Mouse (Mus musculus) small intestine, adult 2 months (tissue): ENCODE data around the gene Il12a. TPM values are rescaled to one million over a fixed set of nuclear protein-coding genes. Genes with fewer than 3 reads are reported as not detected.

Experiments used
- H3K27ac ChIP-seq: fragments of 200-500 bp; 2 replicates; pipeline ENCODE4 v1.5.1; 2012; ENCODE audit warnings: low read depth, low read length, control low read depth, inconsistent platforms; ENCODE audit not compliant: insufficient read depth
- H3K27me3 ChIP-seq: fragments of 200-500 bp; 2 replicates; pipeline ENCODE4 v1.6.1; 2012; ENCODE audit warnings: mild to moderate bottlenecking, moderate library complexity, low read length, inconsistent platforms; ENCODE audit not compliant: control insufficient read depth, insufficient read depth
- H3K36me3 ChIP-seq: fragments of 200-500 bp; 2 replicates; pipeline ENCODE4 v1.6.1; 2012; ENCODE audit warnings: mild to moderate bottlenecking, low read length, control low read depth, inconsistent platforms; ENCODE audit not compliant: control insufficient read depth, insufficient read depth
- H3K4me1 ChIP-seq: fragments of 200-500 bp; 2 replicates; pipeline ENCODE4 v1.6.1; 2012; ENCODE audit warnings: low read length, inconsistent platforms, mixed read lengths; ENCODE audit not compliant: control insufficient read depth, insufficient read depth, insufficient read length
- H3K4me3 ChIP-seq: fragments of 200-500 bp; 2 replicates; pipeline ENCODE4 v1.5.1; 2012; ENCODE audit warnings: low read depth, mild to moderate bottlenecking, control low read depth, inconsistent platforms, low read length, moderate library complexity
- CTCF ChIP-seq: fragments of 200-500 bp; IDR thresholded peaks from 2 replicates; pipeline ENCODE4 v1.5.1; 2012; ENCODE audit warnings: low read depth, mild to moderate bottlenecking, control low read depth, inconsistent platforms, low read length, moderate library complexity, mixed read lengths; ENCODE audit not compliant: insufficient replicate concordance, insufficient read length; ENCODE audit errors: extremely low read depth
- POLR2A ChIP-seq: fragments of 200-500 bp; IDR thresholded peaks from 2 replicates; pipeline ENCODE4 v1.6.1; 2012; ENCODE audit warnings: low read depth, mild to moderate bottlenecking, control low read depth, inconsistent platforms, low read length, moderate library complexity
- WGBS: fragments of 180-500 bp; shearing (Covaris S2); methylation state at CpG from one replicate; pipeline ENCODE4 v1.1.7; 2018; 5-methylcytosine and 5-hydroxymethylcytosine counted together
- polyA plus RNA-seq: library from polyadenylated mRNA; depleted of rRNA; stranded (reverse); fragments of >200 nt; gene quantifications from 2 replicates; pipeline ENCODE4 v1.2.3, GENCODE M21; 2012

The Il12a gene
- polyA plus RNA-seq, 1 experiment, result 0.60 TPM

DNA sequence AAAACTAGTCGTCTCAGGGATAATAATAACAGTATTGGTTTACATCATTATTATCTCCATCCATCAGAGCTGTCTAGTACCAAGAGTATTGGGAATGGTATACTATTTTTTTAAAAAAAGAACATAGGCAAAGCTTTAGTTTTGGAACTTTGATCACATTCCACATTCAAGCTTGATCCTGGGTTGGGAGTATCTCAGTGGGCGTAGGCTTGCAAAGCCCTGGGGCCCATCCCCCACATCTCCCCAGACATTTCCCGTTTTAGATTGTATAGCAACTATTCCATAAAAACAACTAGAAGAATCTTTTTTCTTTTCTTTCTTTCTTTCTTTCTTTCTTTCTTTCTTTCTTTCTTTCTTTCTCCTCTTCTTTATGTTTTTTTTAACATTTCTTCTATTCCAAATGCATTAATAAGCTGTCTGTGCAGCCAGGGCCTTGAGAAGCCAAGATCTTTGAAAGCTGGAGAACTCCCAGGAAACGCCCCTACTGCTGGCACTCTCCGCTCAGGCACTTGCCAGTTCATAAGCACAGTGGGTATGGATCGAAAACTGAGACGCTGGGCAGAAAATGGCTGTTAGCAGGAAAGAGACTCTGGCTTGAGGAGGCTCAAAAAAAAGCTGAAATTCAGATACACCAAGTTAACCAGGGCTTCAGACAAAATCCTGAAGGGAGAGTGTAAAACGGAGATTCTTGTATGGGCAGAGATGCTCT, 3.4 kb upstream of the Il12a start:
- TF ChIP-seq POLR2A (no peak), CTCF (no peak)
- no peak overlapping the region for H3K27ac ChIP-seq
- WGBS, result 77% methylated on average over 8 of the region's 8 CpGs

DNA sequence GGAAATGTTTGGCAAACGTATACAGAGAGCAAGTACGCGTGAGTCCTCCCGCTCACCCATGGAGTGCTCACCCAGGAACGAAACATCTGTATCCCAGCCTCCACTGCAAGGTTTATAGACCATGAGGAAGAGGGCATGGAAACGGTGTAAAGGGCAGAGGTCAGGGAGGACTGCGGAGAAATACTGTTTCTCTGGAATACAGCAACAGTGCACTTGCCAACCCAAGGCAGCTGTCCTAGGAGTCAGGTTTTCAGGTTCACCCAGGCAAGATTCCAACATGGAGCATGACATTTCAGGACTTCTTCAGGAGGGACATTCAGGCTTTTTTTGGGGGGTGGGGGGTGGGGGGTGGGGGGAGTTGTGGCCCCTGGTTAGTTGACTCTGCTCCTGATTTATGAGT, 1.1 kb upstream of the Il12a start:
- no peaks in the 10 kb centered on the region for H3K4me1 ChIP-seq
- WGBS, result 81% methylated on average over 7 of the region's 7 CpGs
- no peaks in the 10 kb centered on the region for H3K36me3 ChIP-seq
- no peak overlapping the region for H3K27ac ChIP-seq
- TF ChIP-seq CTCF (no peak), POLR2A (no peak)
- no peaks in the 10 kb centered on the region for H3K27me3 ChIP-seq
- no peak overlapping the region for H3K4me3 ChIP-seq

More for the DNA sequence above, 3.4 kb upstream of the Il12a start:
- no peaks in the 10 kb centered on the region for H3K36me3 ChIP-seq
- H3K4me1 ChIP-seq, result no peaks in the 10 kb centered on the region
- no peak overlapping the region for H3K4me3 ChIP-seq
- no peaks in the 10 kb centered on the region for H3K27me3 ChIP-seq

DNA sequence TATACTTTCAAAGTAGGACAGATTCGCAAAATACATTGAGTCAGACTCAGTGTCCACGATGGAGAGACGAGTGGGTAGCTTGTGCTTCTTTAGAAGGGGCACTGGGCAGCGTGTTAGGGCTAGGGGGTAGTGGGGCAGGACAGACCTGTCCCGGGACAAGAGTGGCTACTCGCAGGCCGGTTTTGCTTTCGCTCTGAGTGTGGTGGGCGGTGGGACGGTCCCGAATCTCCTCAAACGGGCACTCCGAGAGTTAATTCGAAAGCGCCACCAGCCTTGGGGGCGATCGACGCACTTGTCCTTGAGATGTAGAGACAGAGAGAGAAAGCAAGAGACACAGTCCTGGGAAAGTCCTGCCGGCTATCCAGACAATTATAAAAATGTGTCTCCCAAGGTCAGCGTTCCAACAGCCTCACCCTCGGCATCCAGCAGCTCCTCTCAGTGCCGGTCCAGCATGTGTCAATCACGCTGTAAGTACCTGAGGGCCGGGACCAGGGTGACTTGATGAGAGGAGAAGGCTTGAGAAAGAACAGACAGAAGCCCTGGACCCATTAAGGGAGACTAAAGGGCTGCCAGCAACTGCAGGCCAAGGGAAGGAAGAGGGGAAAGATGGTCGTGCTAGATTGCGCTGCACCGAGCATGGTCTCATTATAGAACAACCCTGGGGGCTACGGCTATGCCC, 795 bp downstream of the Il12a start:
- WGBS, result 72% methylated on average over 28 of the region's 28 CpGs
- H3K4me3 ChIP-seq, result peak overlapping the region; percentile 38
- H3K27ac ChIP-seq, result no peak overlapping the region

DNA sequence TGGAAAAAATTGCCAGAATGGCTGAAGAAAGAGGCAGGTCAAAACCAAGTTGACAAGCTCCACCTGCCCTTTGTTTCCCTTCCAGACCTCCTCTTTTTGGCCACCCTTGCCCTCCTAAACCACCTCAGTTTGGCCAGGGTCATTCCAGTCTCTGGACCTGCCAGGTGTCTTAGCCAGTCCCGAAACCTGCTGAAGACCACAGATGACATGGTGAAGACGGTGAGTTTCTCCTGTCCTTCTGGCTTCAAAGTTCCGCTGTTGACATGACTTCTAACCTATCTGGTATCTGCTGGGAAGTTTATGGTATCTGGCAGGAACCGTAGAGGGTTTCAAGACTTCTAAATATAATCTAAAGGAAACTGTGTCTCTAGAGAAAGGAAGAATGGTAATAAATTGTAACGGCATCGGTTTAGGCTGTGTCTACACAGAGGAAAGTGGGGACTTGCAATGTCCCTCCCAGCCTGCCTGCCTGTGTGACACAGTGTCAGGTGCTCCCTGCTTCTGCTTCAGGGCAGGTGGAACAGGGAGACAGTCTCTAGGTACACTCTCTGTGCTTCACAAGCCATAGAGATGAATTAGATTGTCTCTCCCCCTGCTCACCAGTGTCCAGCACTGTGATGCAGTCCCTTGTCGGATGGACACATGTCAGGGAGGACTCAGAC, 1.6 kb downstream of the Il12a start:
- Histone ChIP-seq H3K27me3 (no peaks in the 10 kb centered on the region), H3K36me3 (no peaks in the 10 kb centered on the region), H3K4me1 (no peaks in the 10 kb centered on the region), H3K4me3 (no peak overlapping the region), H3K27ac (no peak overlapping the region)
- TF ChIP-seq CTCF, result no peak
- TF ChIP-seq POLR2A, result no peak
- WGBS, result 61% methylated on average over 7 of the region's 7 CpGs

More for the DNA sequence above, 795 bp downstream of the Il12a start:
- Histone ChIP-seq H3K27me3 (no peaks in the 10 kb centered on the region), H3K36me3 (no peaks in the 10 kb centered on the region), H3K4me1 (no peaks in the 10 kb centered on the region)
- TF ChIP-seq CTCF, result no peak
- TF ChIP-seq POLR2A, result no peak

DNA sequence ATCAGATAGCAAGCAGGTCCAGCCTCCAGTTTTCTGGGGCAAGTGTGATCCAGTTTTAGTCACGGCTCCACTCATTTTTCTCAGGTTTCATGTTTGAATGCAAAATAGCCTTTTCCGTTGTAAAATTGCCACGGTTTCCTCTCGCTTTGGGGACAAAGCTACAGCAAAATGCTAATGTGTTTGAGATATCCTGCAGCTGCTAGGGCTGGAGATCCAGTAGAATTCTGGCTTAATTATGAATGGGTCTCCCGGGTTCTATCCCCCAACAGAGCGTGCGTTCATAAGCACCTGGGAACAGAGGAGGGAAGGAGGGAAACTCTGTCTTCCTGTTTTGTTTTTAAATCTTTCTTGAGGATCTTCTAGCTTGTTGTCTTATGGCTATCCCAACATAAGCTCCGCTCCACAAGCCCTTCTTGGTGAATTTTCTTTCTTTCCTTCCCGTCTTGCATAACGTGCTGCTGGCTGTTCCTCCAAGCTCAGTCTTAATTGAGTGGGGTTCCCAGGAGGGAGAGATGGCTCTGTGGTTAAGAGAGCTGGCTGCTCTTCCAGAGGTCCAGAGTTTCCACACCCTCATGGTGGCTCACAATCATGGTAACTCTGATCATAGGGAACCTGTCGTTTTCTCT, 2.3 kb downstream of the Il12a start:
- TF ChIP-seq POLR2A (no peak), CTCF (no peak)
- no peaks in the 10 kb centered on the region for H3K36me3 ChIP-seq
- H3K4me1 ChIP-seq, result no peaks in the 10 kb centered on the region
- no peak overlapping the region for H3K4me3 ChIP-seq
- 71% methylated on average over 11 of the region's 11 CpGs for WGBS
- H3K27me3 ChIP-seq, result no peaks in the 10 kb centered on the region
- no peak overlapping the region for H3K27ac ChIP-seq

DNA sequence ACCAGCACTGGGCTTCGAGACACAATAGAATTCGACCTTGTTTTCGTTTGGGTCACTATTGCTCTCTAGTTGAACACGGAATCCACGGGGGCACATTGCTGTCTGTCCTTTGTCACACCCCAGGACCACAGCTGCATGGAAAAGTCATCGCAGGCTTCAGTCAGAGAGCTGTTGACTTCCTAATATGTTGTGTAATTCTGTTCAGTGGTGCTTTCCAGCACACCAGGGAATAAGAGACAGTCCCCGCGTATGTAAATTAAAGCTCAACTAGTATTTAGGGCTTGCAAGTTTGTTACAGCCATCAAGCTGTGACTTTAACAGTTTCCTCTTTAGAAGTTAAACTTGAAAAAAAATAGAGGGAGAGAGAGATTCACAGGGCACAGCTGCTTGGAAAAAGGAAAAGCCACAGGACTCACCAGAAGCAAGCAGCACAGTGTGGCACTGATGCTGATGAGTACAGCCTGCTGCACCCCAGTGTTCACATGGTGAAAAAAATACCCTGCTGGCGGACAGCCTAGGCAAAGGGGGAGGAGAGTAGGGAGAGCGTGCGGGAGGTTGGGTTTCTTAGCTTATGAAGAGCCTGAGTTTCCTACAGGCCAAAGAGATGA, 3.1 kb downstream of the Il12a start:
- no peaks in the 10 kb centered on the region for H3K27me3 ChIP-seq
- WGBS, result 51% methylated on average over 11 of the region's 11 CpGs
- TF ChIP-seq CTCF (no peak), POLR2A (no peak)
- no peak overlapping the region for H3K27ac ChIP-seq
- H3K4me3 ChIP-seq, result no peak overlapping the region
- H3K4me1 ChIP-seq, result no peaks in the 10 kb centered on the region
- no peaks in the 10 kb centered on the region for H3K36me3 ChIP-seq
